8 mouse cellular contexts compared by ENCODE assay signal in genomic region chr17:45573780-45574123, GRCm38 (mm10). TPM values are rescaled to one million over a fixed set of nuclear protein-coding genes. Genes with fewer than 3 reads are reported as not detected.
DNase-seq lines count a peak whose midpoint lies in the region; TF ChIP-seq lines count a peak whose summit lies in the region.

No protein-coding gene starts in this region.

- H3K4me1 ChIP-seq in cortical plate, adult 2 months (ENCODE audit: control insufficient read depth, insufficient read depth, low read length), result peaks cover 4% of the 10 kb centered on the region; the same call in 1 of the 2 replicates
- H3K4me1 ChIP-seq in megakaryocyte, embryonic 14.5 days, result peaks cover 38% of the 10 kb centered on the region

- no peaks in the 10 kb centered on the region for H3K27me3 ChIP-seq in megakaryocyte, embryonic 14.5 days (replicated peaks)

- peaks cover 32% of the 10 kb centered on the region for H3K36me3 ChIP-seq in megakaryocyte, embryonic 14.5 days (replicated peaks; ENCODE audit: low read length)

- peak; percentile 95 for DNase-seq in adipocyte (ENCODE audit: low spot score)
- peak; percentile 95 to 96 for DNase-seq in gastrocnemius, adult 8-10 months (ENCODE audit: low spot score in 2 of 2)
- DNase-seq in induced T-regulatory cell, adult 2 months (ENCODE audit: low read depth), result peak; percentile 96
- DNase-seq in left cerebral cortex, adult 9 months (ENCODE audit: low spot score in 2 of 2), result peak; percentile 89 to 98
- DNase-seq in right cerebral cortex, postnatal 10 days (ENCODE audit: low spot score in 2 of 2), result peak; percentile 99
- peak; percentile 99 for DNase-seq in urinary bladder, postnatal 14 days (ENCODE audit: low spot score)

- TF ChIP-seq CTCF in cortical plate, adult 2 months (IDR thresholded peaks at IDR 0.05; ENCODE audit: extremely low read depth, insufficient read depth, low read length), result no peak

- H3K27ac ChIP-seq in cortical plate, adult 2 months (ENCODE audit: insufficient read depth, low read length), result peak overlapping the region; percentile 98

- TF ChIP-seq POLR2A in cortical plate, adult 2 months (IDR thresholded peaks at IDR 0.05; ENCODE audit: extremely low read depth, insufficient read depth, low read length), result peak; percentile 62; the same call in 1 of the 2 replicates

- no peaks in the 10 kb centered on the region for H3K9me3 ChIP-seq in megakaryocyte, embryonic 14.5 days

- H3K4me3 ChIP-seq in cortical plate, adult 2 months (ENCODE audit: insufficient read depth, low read length), result peak overlapping the region; percentile 48
- H3K4me3 ChIP-seq in megakaryocyte, embryonic 14.5 days (replicated peaks), result peak overlapping the region; percentile 98

RNA-seq across cellular contexts. Expression of gene Hsp90ab1, which starts 0.7 kb away (rescaled TPM):
- 980 and 997 TPM in 2 replicates for polyA plus RNA-seq in cortical plate, adult 2 months (2012; rRNA removed)
- total RNA-seq in gastrocnemius, adult 8-10 months (2022), result 1,000 to 10,000 TPM; 1,140 to 1,362 (median 1,203) TPM
- 292 and 435 TPM in 2 replicates for polyA plus RNA-seq in megakaryocyte, embryonic 14.5 days (2012; ENCODE audit: insufficient read depth, low replicate concordance)

RNA-seq across cellular contexts. Expression of gene Slc35b2, which starts 10.1 kb away (rescaled TPM):
- 52.4 and 52.6 TPM in 2 replicates for polyA plus RNA-seq in cortical plate, adult 2 months (2012; rRNA removed)
- 10 to 100 TPM; 17.2 to 22.9 (median 19.8) TPM for total RNA-seq in gastrocnemius, adult 8-10 months (2022)
- 24.8 and 30.6 TPM in 2 replicates for polyA plus RNA-seq in megakaryocyte, embryonic 14.5 days (2012; ENCODE audit: insufficient read depth, low replicate concordance)

RNA-seq across cellular contexts. Expression of gene Nfkbie, which starts 18.2 kb away (rescaled TPM):
- 2.1 and 2.3 TPM in 2 replicates for polyA plus RNA-seq in cortical plate, adult 2 months (2012; rRNA removed)
- total RNA-seq in gastrocnemius, adult 8-10 months (2022), result under 1 TPM; 0.27 to 0.56 (median 0.34) TPM
- polyA plus RNA-seq in megakaryocyte, embryonic 14.5 days (2012; ENCODE audit: insufficient read depth, low replicate concordance), result 9.1 and 12.3 TPM in 2 replicates

RNA-seq across cellular contexts. Expression of gene Tmem151b, which starts 24.3 kb away (rescaled TPM):
- 85.7 and 94.1 TPM in 2 replicates for polyA plus RNA-seq in cortical plate, adult 2 months (2012; rRNA removed)
- not detected for total RNA-seq in gastrocnemius, adult 8-10 months (2022)
- 0.93 and 1.1 TPM in 2 replicates for polyA plus RNA-seq in megakaryocyte, embryonic 14.5 days (2012; ENCODE audit: insufficient read depth, low replicate concordance)

RNA-seq across cellular contexts. Expression of gene Slc29a1, which starts 25.7 kb away (rescaled TPM):
- polyA plus RNA-seq in cortical plate, adult 2 months (2012; rRNA removed), result 35.9 and 37.6 TPM in 2 replicates
- 10 to 100 TPM; 26.6 to 31.2 (median 27.2) TPM for total RNA-seq in gastrocnemius, adult 8-10 months (2022)
- 24.7 TPM in 1 of 2 replicates, not detected in the other for polyA plus RNA-seq in megakaryocyte, embryonic 14.5 days (2012; ENCODE audit: insufficient read depth, low replicate concordance)

Comparison
In these comparisons a context has a peak if more than half of its experiments do, and no peak if none do; other contexts are left out.
1. Peak in every context shown above with its lines: DNase-seq, H3K4me3 ChIP-seq and H3K27ac ChIP-seq.